Mouse (Mus musculus) limb, embryonic 14.5 days (tissue): ENCODE measurements around the gene Mlycd. TPM values are rescaled to one million over a fixed set of nuclear protein-coding genes. Genes with fewer than 3 reads are reported as not detected.

Source experiments
- ATAC-seq: fragments of 200-750 bp; cut with Nextera tagmentation; 2 replicates; pipeline ENCODE4 v1.8.0; 2017; ENCODE audit warnings: low read depth, moderate number of reproducible peaks, moderate TSS enrichment; ENCODE audit not compliant: low FRiP score
- DNase-seq: peaks from one replicate; pipeline ENCODE4 v3.0.0-alpha.2; 2015; ENCODE audit warnings: low spot score
- H3K27ac ChIP-seq: fragments of 300-500 bp; sonication (generic); replicated peaks from 2 replicates; pipeline ENCODE4 v1.5.1; 2014; ENCODE audit warnings: low read depth, mild to moderate bottlenecking, low read length, moderate library complexity, mixed read lengths
- H3K27me3 ChIP-seq: fragments of 300-500 bp; sonication (generic); 2 replicates; pipeline ENCODE4 v1.6.1; 2014; ENCODE audit warnings: low read length, mixed read lengths; ENCODE audit not compliant: control insufficient read depth, insufficient read depth
- H3K36me3 ChIP-seq: fragments of 300-500 bp; sonication (generic); 2 replicates; pipeline ENCODE4 v1.6.1; 2014; ENCODE audit warnings: mild to moderate bottlenecking, low read length, moderate library complexity, mixed read lengths; ENCODE audit not compliant: control insufficient read depth, insufficient read depth
- H3K4me1 ChIP-seq: fragments of 300-500 bp; sonication (generic); 2 replicates; pipeline ENCODE4 v1.6.1; 2014; ENCODE audit warnings: antibody characterized with exemption, low read length, mixed read lengths; ENCODE audit not compliant: control insufficient read depth, insufficient read depth
- H3K4me2 ChIP-seq: fragments of 300-500 bp; sonication (generic); replicated peaks from 2 replicates; pipeline ENCODE4 v1.6.1; 2014; ENCODE audit warnings: low read depth, mild to moderate bottlenecking, low read length, moderate library complexity; ENCODE audit not compliant: severe bottlenecking
- H3K4me3 ChIP-seq: fragments of 300-500 bp; sonication (generic); replicated peaks from 2 replicates; pipeline ENCODE4 v1.5.1; 2014; ENCODE audit warnings: low read length
- H3K9ac ChIP-seq: fragments of 300-500 bp; sonication (generic); 2 replicates; pipeline ENCODE4 v1.6.1; 2014; ENCODE audit warnings: mild to moderate bottlenecking, low read depth, low read length, moderate library complexity; ENCODE audit not compliant: severe bottlenecking
- H3K9me3 ChIP-seq: fragments of 300-500 bp; sonication (generic); 2 replicates; pipeline ENCODE4 v1.6.1; 2016; ENCODE audit warnings: low read length; ENCODE audit not compliant: control insufficient read depth
- POLR2A ChIP-seq: fragments of 200-500 bp; IDR thresholded peaks from 2 replicates; pipeline ENCODE4 v1.8.0; 2012; ENCODE audit warnings: inconsistent platforms, mild to moderate bottlenecking, moderate library complexity, borderline replicate concordance; ENCODE audit not compliant: insufficient read depth, insufficient read length; ENCODE audit errors: extremely low read depth
- WGBS: fragments of 180-500 bp; shearing (Covaris S2); extraction: QIAGEN DNeasy Blood & Tissue Kit; methylation state at CpG from one replicate; pipeline ENCODE4 v1.1.7; 2014; 5-methylcytosine and 5-hydroxymethylcytosine counted together
- polyA plus RNA-seq, 2 experiments: library from polyadenylated mRNA; depleted of rRNA in 1 of 2; stranded (reverse) in 1 of 2; unstranded in 1 of 2; fragments of >200 nt; fragmentation: Nextera tagmentation in 1 of 2; extraction: Ambion mirVana in 1 of 2; gene quantifications; 2 replicates each; pipeline versions ENCODE4 v1.2.1 to v1.2.3; 2012 to 2014

The Mlycd gene
- polyA plus RNA-seq, 2 experiments = 13.6 to 19.1 TPM

- TF ChIP-seq POLR2A = no peak
- Histone ChIP-seq H3K27me3 (no peaks in the 10 kb centered on the region), H3K4me2 (no peak overlapping the region), H3K36me3 (peaks cover 15% of the 10 kb centered on the region), H3K9ac (no peak overlapping the region), H3K4me1 (no peaks in the 10 kb centered on the region), H3K9me3 (no peaks in the 10 kb centered on the region), H3K4me3 (no peak overlapping the region), H3K27ac (no peak overlapping the region)
- DNase-seq (no peak), ATAC-seq (no peak)
- 58% methylated on average over 10 of the region's 10 CpGs for WGBS
These were observed 9.2 kb downstream of the Mlycd start for GRCm38 (mm10) chr8:119403912-119404311.

GRCm38 (mm10) chr8:119404648-119405047 lies 10.0 kb downstream of the Mlycd start:
- WGBS = 98% methylated on average over 5 of the region's 5 CpGs
- Histone ChIP-seq H3K4me3 (no peak overlapping the region), H3K4me2 (no peak overlapping the region), H3K27ac (no peak overlapping the region), H3K9ac (no peak overlapping the region), H3K9me3 (no peaks in the 10 kb centered on the region), H3K27me3 (no peaks in the 10 kb centered on the region), H3K4me1 (no peaks in the 10 kb centered on the region), H3K36me3 (peaks cover 23% of the 10 kb centered on the region)
- TF ChIP-seq POLR2A = no peak
- no peak for ATAC-seq
- no peak for DNase-seq

- H3K9ac ChIP-seq = no peak overlapping the region
- H3K4me3 ChIP-seq = no peak overlapping the region
- no peak overlapping the region for H3K27ac ChIP-seq
- 85% methylated on average over 8 of the region's 8 CpGs for WGBS
- no peak for DNase-seq
- TF ChIP-seq POLR2A = no peak
- no peak overlapping the region for H3K4me2 ChIP-seq
- ATAC-seq = no peak
- H3K4me1 ChIP-seq = 0 out of 2 replicates have a peak, but pooled peaks cover 3% of the 10 kb centered on the region
- H3K27me3 ChIP-seq = no peaks in the 10 kb centered on the region
- H3K36me3 ChIP-seq = peaks cover 42% of the 10 kb centered on the region
- H3K9me3 ChIP-seq = no peaks in the 10 kb centered on the region
These were observed 13.6 kb downstream of the Mlycd start for GRCm38 (mm10) chr8:119408311-119408710.

GRCm38 (mm10) chr8:119412037-119412734 lies 17.5 kb downstream of the Mlycd start:
- no peak for ATAC-seq
- no peak overlapping the region for H3K9ac ChIP-seq
- 59% methylated on average over 10 of the region's 10 CpGs for WGBS
- no peak overlapping the region for H3K4me3 ChIP-seq
- 0 out of 2 replicates have a peak, but pooled peaks cover 3% of the 10 kb centered on the region for H3K4me1 ChIP-seq
- no peak for TF ChIP-seq POLR2A
- peaks cover 42% of the 10 kb centered on the region for H3K36me3 ChIP-seq
- H3K27ac ChIP-seq = no peak overlapping the region
- H3K9me3 ChIP-seq = no peaks in the 10 kb centered on the region
- no peak for DNase-seq
- H3K27me3 ChIP-seq = no peaks in the 10 kb centered on the region
- H3K4me2 ChIP-seq = no peak overlapping the region

GRCm38 (mm10) chr8:119412735-119413498 lies 18.2 kb downstream of the Mlycd start:
- peak; percentile 86 for ATAC-seq
- 12% methylated on average over 18 of the region's 18 CpGs for WGBS
- 0 out of 2 replicates have a peak, but pooled peaks cover 3% of the 10 kb centered on the region for H3K4me1 ChIP-seq
- H3K27ac ChIP-seq = no peak overlapping the region
- H3K4me2 ChIP-seq = peak overlapping the region; percentile 49
- peaks cover 35% of the 10 kb centered on the region for H3K36me3 ChIP-seq
- peak overlapping the region; percentile 47 for H3K9ac ChIP-seq
- no peaks in the 10 kb centered on the region for H3K9me3 ChIP-seq
- H3K27me3 ChIP-seq = no peaks in the 10 kb centered on the region
- H3K4me3 ChIP-seq = peak overlapping the region; percentile 19; the same call in 1 of the 2 replicates
- peak; percentile 76 for DNase-seq
- no peak for TF ChIP-seq POLR2A
